Mouse (Mus musculus) hindbrain, embryonic 11.5 days (tissue): ENCODE measurements around the gene Gm21974. TPM values are rescaled to one million over a fixed set of nuclear protein-coding genes. Genes with fewer than 3 reads are reported as not detected.

Experiments
- ATAC-seq: fragments of 200-750 bp; cut with Nextera tagmentation; 2 replicates; pipeline ENCODE4 v1.8.0; 2017; ENCODE audit warnings: mild to moderate bottlenecking, moderate TSS enrichment, moderate library complexity; ENCODE audit not compliant: low FRiP score
- DNase-seq: peaks from one replicate; pipeline ENCODE4 v3.0.0-alpha.2; 2015; ENCODE audit warnings: low spot score
- H3K27ac ChIP-seq: fragments of 300-500 bp; sonication (generic); 2 replicates; pipeline ENCODE4 v1.5.1; 2014; ENCODE audit warnings: mild to moderate bottlenecking, low read depth, low read length
- H3K27me3 ChIP-seq: fragments of 300-500 bp; sonication (generic); 2 replicates; pipeline ENCODE4 v1.6.1; 2014; ENCODE audit warnings: mild to moderate bottlenecking, low read length, moderate library complexity, mixed read lengths; ENCODE audit not compliant: control insufficient read depth, insufficient read depth
- H3K36me3 ChIP-seq: fragments of 300-500 bp; sonication (generic); 2 replicates; pipeline ENCODE4 v1.6.1; 2014; ENCODE audit warnings: mild to moderate bottlenecking, low read length, moderate library complexity, mixed read lengths; ENCODE audit not compliant: control insufficient read depth, insufficient read depth
- H3K4me1 ChIP-seq: fragments of 300-500 bp; sonication (generic); replicated peaks from 2 replicates; pipeline ENCODE4 v1.6.1; 2014; ENCODE audit warnings: low read length, mixed read lengths; ENCODE audit not compliant: control insufficient read depth, insufficient read depth
- H3K4me2 ChIP-seq: fragments of 300-500 bp; sonication (generic); replicated peaks from 2 replicates; pipeline ENCODE4 v1.6.1; 2014; ENCODE audit warnings: mild to moderate bottlenecking, low read depth, low read length
- H3K4me3 ChIP-seq: fragments of 300-500 bp; sonication (generic); 2 replicates; pipeline ENCODE4 v1.5.1; 2014; ENCODE audit warnings: low read depth, low read length
- H3K9ac ChIP-seq: fragments of 300-500 bp; sonication (generic); 2 replicates; pipeline ENCODE4 v1.6.1; 2014; ENCODE audit warnings: low read depth, low read length
- H3K9me3 ChIP-seq: fragments of 300-500 bp; sonication (generic); 2 replicates; pipeline ENCODE4 v1.6.1; 2016; ENCODE audit warnings: low read length; ENCODE audit not compliant: control insufficient read depth
- WGBS: fragments of 180-500 bp; shearing (Covaris S2); extraction: QIAGEN DNeasy Blood & Tissue Kit; methylation state at CpG from one replicate; pipeline ENCODE4 v1.1.7; 2014; 5-methylcytosine and 5-hydroxymethylcytosine counted together
- polyA plus RNA-seq: library from polyadenylated mRNA; unstranded; fragments of >200 nt; fragmentation: Nextera tagmentation; extraction: Ambion mirVana; gene quantifications from 2 replicates; pipeline ENCODE4 v1.2.1, GENCODE M21; 2014

Gene Gm21974
- polyA plus RNA-seq, 1 experiment from 2014 or later: not detected

GRCm38 (mm10) chr7:127894480-127894879, 774 bp downstream of the Gm21974 start:
- H3K9me3 ChIP-seq: no peaks in the 10 kb centered on the region
- ATAC-seq (no peak), DNase-seq (no peak)
- no peak overlapping the region for H3K4me3 ChIP-seq
- H3K27ac ChIP-seq: no peak overlapping the region
- H3K4me1 ChIP-seq: no peaks in the 10 kb centered on the region; the same call in 1 of the 2 replicates
- H3K4me2 ChIP-seq: no peak overlapping the region; the same call in 1 of the 2 replicates
- H3K27me3 ChIP-seq: no peaks in the 10 kb centered on the region
- no peaks in the 10 kb centered on the region for H3K36me3 ChIP-seq
- 91% methylated on average over 5 of the region's 5 CpGs for WGBS
- H3K9ac ChIP-seq: no peak overlapping the region

- Histone ChIP-seq H3K4me1 (no peaks in the 10 kb centered on the region; the same call in 1 of the 2 replicates), H3K9ac (no peak within 1 kb of the TSS), H3K4me3 (no peak within 1 kb of the TSS), H3K4me2 (no peak within 1 kb of the TSS), H3K36me3 (peaks cover 5% of the 10 kb centered on the region; the same call in 1 of the 2 replicates), H3K9me3 (no peaks in the 10 kb centered on the region), H3K27ac (no peak within 1 kb of the TSS), H3K27me3 (no peaks in the 10 kb centered on the region)
- WGBS: 45% methylated on average over 4 of the region's 4 CpGs
- DNase-seq: no peak
- no peak for ATAC-seq
These were observed 4.5 kb downstream of the Gm21974 start, which contains the start of gene Prss53 for GRCm38 (mm10) chr7:127890798-127891197. Gene Prss53 (minus strand): TSS chr7:127890970.

- H3K9ac ChIP-seq: no peak overlapping the region
- no peaks in the 10 kb centered on the region; the same call in 1 of the 2 replicates for H3K4me1 ChIP-seq
- ATAC-seq: no peak
- H3K9me3 ChIP-seq: no peaks in the 10 kb centered on the region
- no peak overlapping the region for H3K4me3 ChIP-seq
- DNase-seq: no peak
- H3K27ac ChIP-seq: no peak overlapping the region
- WGBS: 85% methylated on average over 3 of the region's 3 CpGs
- H3K36me3 ChIP-seq: peaks cover 12% of the 10 kb centered on the region; the same call in 1 of the 2 replicates
- no peak overlapping the region for H3K4me2 ChIP-seq
- H3K27me3 ChIP-seq: no peaks in the 10 kb centered on the region
These were observed 6.4 kb downstream of the Gm21974 start for GRCm38 (mm10) chr7:127888821-127889220.

- Histone ChIP-seq H3K9me3 (no peaks in the 10 kb centered on the region), H3K27ac (no peak overlapping the region), H3K36me3 (peaks cover 15% of the 10 kb centered on the region; the same call in 1 of the 2 replicates), H3K4me2 (no peak overlapping the region), H3K9ac (no peak overlapping the region), H3K4me1 (no peaks in the 10 kb centered on the region; the same call in 1 of the 2 replicates), H3K4me3 (no peak overlapping the region), H3K27me3 (no peaks in the 10 kb centered on the region)
- no peak for DNase-seq
- ATAC-seq: no peak
- 88% methylated on average over 3 of the region's 3 CpGs for WGBS
These were observed 7.5 kb downstream of the Gm21974 start for GRCm38 (mm10) chr7:127887781-127888180.

GRCm38 (mm10) chr7:127887191-127887590, 8.1 kb downstream of the Gm21974 start:
- H3K36me3 ChIP-seq: peaks cover 17% of the 10 kb centered on the region; the same call in 1 of the 2 replicates
- WGBS: 88% methylated on average over 8 of the region's 8 CpGs
- no peaks in the 10 kb centered on the region; the same call in 1 of the 2 replicates for H3K4me1 ChIP-seq
- H3K9ac ChIP-seq: no peak overlapping the region
- H3K4me2 ChIP-seq: no peak overlapping the region
- DNase-seq (no peak), ATAC-seq (no peak)
- no peaks in the 10 kb centered on the region for H3K27me3 ChIP-seq
- no peak overlapping the region for H3K27ac ChIP-seq
- H3K9me3 ChIP-seq: no peaks in the 10 kb centered on the region
- H3K4me3 ChIP-seq: no peak overlapping the region

- Histone ChIP-seq H3K4me3 (no peak overlapping the region), H3K27ac (no peak overlapping the region), H3K36me3 (peaks cover 21% of the 10 kb centered on the region), H3K9ac (0 out of 2 replicates have a peak overlapping the region, but pooled peaks have one; percentile 3), H3K4me1 (no peaks in the 10 kb centered on the region; the same call in 1 of the 2 replicates), H3K4me2 (no peak overlapping the region), H3K9me3 (no peaks in the 10 kb centered on the region), H3K27me3 (no peaks in the 10 kb centered on the region)
- ATAC-seq (no peak), DNase-seq (no peak)
- 91% methylated on average over 6 of the region's 6 CpGs for WGBS
These were observed 8.7 kb downstream of the Gm21974 start for GRCm38 (mm10) chr7:127886551-127886950.

- Histone ChIP-seq H3K36me3 (peaks cover 24% of the 10 kb centered on the region), H3K27me3 (no peaks in the 10 kb centered on the region), H3K4me2 (no peak overlapping the region), H3K27ac (no peak overlapping the region), H3K9me3 (no peaks in the 10 kb centered on the region), H3K4me1 (no peaks in the 10 kb centered on the region; the same call in 1 of the 2 replicates), H3K9ac (no peak overlapping the region), H3K4me3 (no peak overlapping the region)
- WGBS: 82% methylated on average over 6 of the region's 6 CpGs
- DNase-seq: no peak
- no peak for ATAC-seq
These were observed 9.3 kb downstream of the Gm21974 start for GRCm38 (mm10) chr7:127885951-127886350.

- Histone ChIP-seq H3K4me3 (no peak overlapping the region), H3K4me1 (peaks cover 2% of the 10 kb centered on the region), H3K36me3 (peaks cover 38% of the 10 kb centered on the region), H3K4me2 (no peak overlapping the region), H3K9ac (no peak overlapping the region), H3K27me3 (no peaks in the 10 kb centered on the region), H3K27ac (no peak overlapping the region), H3K9me3 (no peaks in the 10 kb centered on the region)
- DNase-seq: no peak
- ATAC-seq: no peak
- WGBS: 90% methylated on average over 12 of the region's 12 CpGs
These were observed 14.8 kb downstream of the Gm21974 start for GRCm38 (mm10) chr7:127880431-127880830.

GRCm38 (mm10) chr7:127879301-127879700, 16.0 kb downstream of the Gm21974 start:
- H3K9me3 ChIP-seq: no peaks in the 10 kb centered on the region
- H3K4me3 ChIP-seq: no peak overlapping the region
- DNase-seq: no peak
- peaks cover 33% of the 10 kb centered on the region for H3K36me3 ChIP-seq
- H3K4me2 ChIP-seq: no peak overlapping the region
- WGBS: 96% methylated on average over 9 of the region's 9 CpGs
- H3K4me1 ChIP-seq: peaks cover 3% of the 10 kb centered on the region
- H3K9ac ChIP-seq: no peak overlapping the region
- no peaks in the 10 kb centered on the region for H3K27me3 ChIP-seq
- ATAC-seq: no peak
- H3K27ac ChIP-seq: no peak overlapping the region
